Mouse (Mus musculus) limb, embryonic 12.5 days (tissue): ENCODE results near the gene Snx18. TPM values are rescaled to one million over a fixed set of nuclear protein-coding genes. Genes with fewer than 3 reads are reported as not detected.

Experiments
- ATAC-seq: fragments of 200-750 bp; cut with Nextera tagmentation; 2 replicates; pipeline ENCODE4 v1.8.0; 2017; ENCODE audit warnings: low read depth, moderate TSS enrichment; ENCODE audit not compliant: insufficient number of reproducible peaks, insufficient read depth, low FRiP score, low TSS enrichment
- H3K27ac ChIP-seq: fragments of 300-500 bp; sonication (generic); 2 replicates; pipeline ENCODE4 v1.5.1; 2016; ENCODE audit warnings: mild to moderate bottlenecking, moderate library complexity
- H3K27me3 ChIP-seq: fragments of 300-500 bp; sonication (generic); 2 replicates; pipeline ENCODE4 v1.6.1; 2016; ENCODE audit warnings: mild to moderate bottlenecking, moderate library complexity
- H3K36me3 ChIP-seq: fragments of 300-500 bp; sonication (generic); 2 replicates; pipeline ENCODE4 v1.6.1; 2016; ENCODE audit warnings: mild to moderate bottlenecking, moderate library complexity
- H3K4me1 ChIP-seq: fragments of 300-500 bp; sonication (generic); replicated peaks from 2 replicates; pipeline ENCODE4 v1.6.1; 2016
- H3K4me2 ChIP-seq: fragments of 300-500 bp; sonication (generic); 2 replicates; pipeline ENCODE4 v1.6.1; 2016; ENCODE audit warnings: mild to moderate bottlenecking, moderate library complexity
- H3K4me3 ChIP-seq: fragments of 300-500 bp; sonication (generic); replicated peaks from 2 replicates; pipeline ENCODE4 v1.5.1; 2016; ENCODE audit warnings: mild to moderate bottlenecking
- H3K9ac ChIP-seq: fragments of 300-500 bp; sonication (generic); replicated peaks from 2 replicates; pipeline ENCODE4 v1.6.1; 2016; ENCODE audit warnings: mild to moderate bottlenecking, moderate library complexity
- H3K9me3 ChIP-seq: fragments of 300-500 bp; sonication (generic); 2 replicates; pipeline ENCODE4 v1.6.1; 2016; ENCODE audit warnings: mild to moderate bottlenecking, moderate library complexity
- WGBS: fragments of 180-500 bp; shearing (Covaris S2); methylation state at CpG from one replicate; pipeline ENCODE4 v1.1.7; 2016; 5-methylcytosine and 5-hydroxymethylcytosine counted together
- polyA plus RNA-seq: library from polyadenylated mRNA; unstranded; fragments of >200 nt; fragmentation: Nextera tagmentation; extraction: Ambion mirVana; gene quantifications from 2 replicates; pipeline ENCODE4 v1.2.1, GENCODE M21; 2016

Snx18 gene
- 40.6 and 41.5 TPM in 2 replicates for polyA plus RNA-seq

DNA sequence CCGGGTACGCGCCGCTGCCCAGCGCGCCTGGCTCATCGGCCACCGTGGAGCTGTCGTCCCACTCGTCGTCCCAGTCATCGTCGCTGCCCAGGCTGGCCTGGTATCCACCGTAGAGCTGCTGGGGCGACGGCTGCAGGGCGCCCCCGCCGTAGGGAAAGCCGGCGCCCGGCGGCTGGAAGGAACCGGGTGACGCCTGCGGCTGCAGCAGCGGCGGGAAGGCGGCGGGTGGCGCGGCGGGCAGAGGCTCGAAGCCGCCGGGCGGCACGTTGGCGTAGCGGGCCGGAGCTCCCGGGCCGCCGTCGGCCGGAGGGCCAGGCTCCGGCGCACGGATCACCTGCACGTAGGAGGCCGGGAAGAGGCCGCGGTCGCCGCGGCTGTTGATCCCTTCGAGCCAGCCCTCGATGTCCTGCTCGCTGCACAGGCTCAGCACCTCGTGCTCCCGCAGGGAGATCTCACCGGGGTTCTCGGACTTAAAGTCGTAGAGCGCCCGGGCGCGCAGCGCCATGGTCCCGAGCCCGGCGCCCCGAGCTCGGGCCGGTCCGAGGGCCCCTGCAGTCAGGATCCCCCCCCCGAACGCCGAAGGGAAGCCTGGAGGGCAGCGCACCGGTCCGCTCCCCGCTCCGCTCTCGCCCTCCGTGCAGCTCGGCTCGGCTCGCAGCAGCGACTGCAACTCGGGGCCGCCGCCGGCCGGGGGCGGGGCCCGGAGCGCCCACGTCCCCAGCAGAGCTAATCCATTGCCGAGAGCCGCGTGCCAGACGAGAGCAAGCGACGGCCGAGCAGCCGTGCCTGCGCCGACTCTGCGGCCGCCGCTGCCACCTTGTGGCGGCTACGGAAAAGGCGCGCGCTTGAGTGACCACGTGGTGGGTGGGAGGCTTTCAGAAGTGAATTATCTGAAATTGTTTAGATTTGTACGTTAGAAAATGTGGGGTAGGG is at the start of gene Snx18:
TSS of gene Snx18 (minus strand) at position 674 of the 933 bp plus-strand sequence.
- H3K4me3 ChIP-seq: peak within 1 kb of the TSS; percentile 95
- H3K9ac ChIP-seq: peak within 1 kb of the TSS; percentile 97
- H3K27me3 ChIP-seq: no peaks in the 10 kb centered on the region
- peak within 1 kb of the TSS; percentile 91 for H3K27ac ChIP-seq
- peak within 1 kb of the TSS; percentile 93 for H3K4me2 ChIP-seq
- under 1% methylated on average over 101 of the region's 119 CpGs for WGBS
- no peaks in the 10 kb centered on the region for H3K9me3 ChIP-seq
- H3K4me1 ChIP-seq: peaks cover 58% of the 10 kb centered on the region
- peak; percentile 85 for ATAC-seq
- no peaks in the 10 kb centered on the region for H3K36me3 ChIP-seq

DNA sequence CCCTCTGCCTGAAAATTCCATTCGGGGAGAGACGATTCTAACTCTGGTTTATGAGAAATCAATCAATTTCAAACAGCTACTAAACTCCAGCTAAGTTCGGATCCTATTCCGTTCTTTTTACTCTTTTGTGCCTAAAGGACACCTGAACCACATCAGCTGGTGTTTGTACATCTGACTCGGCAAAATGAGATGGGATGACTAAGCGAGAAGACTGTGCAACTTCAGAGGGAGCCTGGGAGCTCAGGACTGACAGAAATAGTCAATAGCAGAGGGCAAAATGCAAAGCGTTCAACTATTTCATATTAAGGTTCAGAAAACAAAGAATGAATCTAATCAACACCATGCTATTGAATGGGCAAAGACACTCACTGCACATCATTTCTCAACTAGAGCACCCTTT is 45.5 kb upstream of the Snx18 start:
- 80% methylated on average over 7 of the region's 7 CpGs for WGBS
- Histone ChIP-seq H3K27me3 (no peaks in the 10 kb centered on the region; the same call in 1 of the 2 replicates), H3K36me3 (no peaks in the 10 kb centered on the region), H3K27ac (no peak overlapping the region), H3K4me1 (no peaks in the 10 kb centered on the region; the same call in 1 of the 2 replicates), H3K4me3 (no peak overlapping the region), H3K9me3 (no peaks in the 10 kb centered on the region), H3K4me2 (no peak overlapping the region), H3K9ac (no peak overlapping the region)
- ATAC-seq: no peak

GRCm38 (mm10) chr13:113663151-113663779 is 44.9 kb upstream of the Snx18 start, which contains the start of gene Hspb3:
Gene Hspb3 (minus strand): TSS chr13:113663676.
- no peak for ATAC-seq
- no peaks in the 10 kb centered on the region for H3K36me3 ChIP-seq
- 66% methylated on average over 28 of the region's 28 CpGs for WGBS
- H3K27ac ChIP-seq: no peak within 1 kb of the TSS
- H3K27me3 ChIP-seq: no peaks in the 10 kb centered on the region
- no peaks in the 10 kb centered on the region; the same call in 1 of the 2 replicates for H3K4me1 ChIP-seq
- H3K9me3 ChIP-seq: no peaks in the 10 kb centered on the region
- no peak within 1 kb of the TSS for H3K4me2 ChIP-seq
- H3K9ac ChIP-seq: no peak within 1 kb of the TSS
- no peak within 1 kb of the TSS for H3K4me3 ChIP-seq

GRCm38 (mm10) chr13:113661826-113662271 is 43.5 kb upstream of the Snx18 start:
- no peak for ATAC-seq
- Histone ChIP-seq H3K9me3 (no peaks in the 10 kb centered on the region), H3K4me3 (no peak overlapping the region), H3K27me3 (no peaks in the 10 kb centered on the region), H3K4me2 (no peak overlapping the region), H3K4me1 (no peaks in the 10 kb centered on the region; the same call in 1 of the 2 replicates), H3K36me3 (no peaks in the 10 kb centered on the region), H3K9ac (no peak overlapping the region), H3K27ac (no peak overlapping the region)
- WGBS: 67% methylated on average over 7 of the region's 7 CpGs

DNA sequence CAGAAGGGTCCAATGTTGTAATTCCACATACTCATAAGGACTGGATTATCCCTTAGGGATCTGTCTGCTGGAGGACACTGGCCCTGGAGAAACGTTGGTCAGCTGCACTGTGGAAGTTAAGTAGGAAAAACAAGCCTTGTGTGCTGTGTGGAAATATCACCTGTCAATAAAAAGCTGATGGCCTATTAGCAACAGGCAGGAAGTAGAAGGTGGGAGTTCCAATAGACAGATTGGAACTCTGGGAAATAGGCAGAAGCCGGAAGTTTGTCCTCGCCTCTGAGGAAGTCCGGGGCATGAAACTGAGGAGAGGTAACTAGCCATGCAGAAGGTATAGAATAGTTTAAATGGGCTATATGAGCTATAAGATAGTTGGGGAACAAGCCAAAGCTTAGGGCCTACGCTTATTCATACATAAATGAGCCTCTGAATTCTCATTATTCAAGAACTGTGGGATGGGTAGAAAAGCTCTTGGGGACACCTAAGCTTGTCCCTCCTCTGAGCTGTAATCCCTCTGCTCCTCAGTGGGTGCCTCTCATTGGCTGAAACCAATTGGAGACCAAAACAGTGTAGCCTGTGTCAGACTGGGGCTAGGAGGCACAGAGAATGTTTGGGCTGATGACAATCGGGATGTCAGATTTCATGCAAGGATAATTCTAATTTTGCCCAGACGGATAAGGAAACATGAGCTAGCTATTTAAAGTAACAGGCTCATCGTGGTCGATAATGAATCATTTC is 42.4 kb upstream of the Snx18 start:
- no peaks in the 10 kb centered on the region for H3K27me3 ChIP-seq
- no peaks in the 10 kb centered on the region for H3K9me3 ChIP-seq
- ATAC-seq: no peak
- WGBS: 80% methylated on average over 9 of the region's 9 CpGs
- no peaks in the 10 kb centered on the region; the same call in 1 of the 2 replicates for H3K4me1 ChIP-seq
- H3K4me3 ChIP-seq: no peak overlapping the region
- H3K27ac ChIP-seq: no peak overlapping the region
- no peak overlapping the region for H3K9ac ChIP-seq
- H3K4me2 ChIP-seq: no peak overlapping the region
- no peaks in the 10 kb centered on the region for H3K36me3 ChIP-seq

DNA sequence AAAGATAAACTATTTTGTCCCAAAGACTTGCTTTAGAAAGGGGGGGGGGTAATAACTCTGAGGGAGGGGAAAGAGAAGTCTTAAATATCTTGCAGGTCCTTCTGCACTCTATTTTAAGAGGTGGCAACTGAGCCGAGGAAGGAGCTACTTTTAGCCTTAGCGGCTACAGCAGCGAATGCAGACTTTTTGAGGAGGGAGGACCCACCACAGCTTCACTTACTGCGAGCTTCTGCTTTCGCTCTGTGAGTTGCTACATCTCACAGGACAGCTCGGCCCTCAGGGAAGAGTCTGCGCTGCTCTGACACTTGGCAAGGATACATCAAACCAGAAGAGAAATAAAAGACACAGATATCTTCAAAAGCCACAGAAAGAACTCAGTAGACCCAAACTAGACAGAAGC is 38.8 kb upstream of the Snx18 start:
- 80% methylated on average over 7 of the region's 7 CpGs for WGBS
- Histone ChIP-seq H3K9ac (no peak overlapping the region), H3K4me3 (no peak overlapping the region), H3K4me1 (no peaks in the 10 kb centered on the region), H3K27ac (no peak overlapping the region), H3K27me3 (no peaks in the 10 kb centered on the region), H3K36me3 (no peaks in the 10 kb centered on the region), H3K9me3 (no peaks in the 10 kb centered on the region), H3K4me2 (no peak overlapping the region)
- no peak for ATAC-seq

DNA sequence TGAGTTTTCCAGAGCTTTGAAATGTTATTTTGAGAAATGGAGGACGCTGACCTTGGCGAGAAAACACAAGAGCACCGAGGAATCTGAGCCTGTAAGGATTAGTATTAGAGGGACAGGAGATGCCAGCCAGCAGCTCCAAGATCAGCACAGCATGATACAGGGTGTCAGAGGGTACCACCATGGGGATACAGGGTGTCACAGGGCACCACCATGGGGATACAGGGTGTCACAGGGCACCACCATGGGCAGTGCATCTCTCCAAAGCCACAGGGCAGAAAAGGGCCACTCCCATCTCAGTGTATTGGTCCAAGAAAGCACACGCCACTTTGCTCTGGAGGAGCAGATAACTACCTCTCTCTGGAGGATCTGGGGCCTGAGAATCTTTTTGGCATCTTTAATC is 38.3 kb upstream of the Snx18 start:
- no peak for ATAC-seq
- Histone ChIP-seq H3K36me3 (no peaks in the 10 kb centered on the region), H3K4me2 (no peak overlapping the region), H3K4me1 (no peaks in the 10 kb centered on the region), H3K9me3 (no peaks in the 10 kb centered on the region), H3K9ac (no peak overlapping the region), H3K4me3 (no peak overlapping the region), H3K27ac (no peak overlapping the region), H3K27me3 (no peaks in the 10 kb centered on the region)
- WGBS: 88% methylated on average over 4 of the region's 4 CpGs

- no peak overlapping the region for H3K4me3 ChIP-seq
- H3K27me3 ChIP-seq: no peaks in the 10 kb centered on the region
- no peaks in the 10 kb centered on the region for H3K36me3 ChIP-seq
- WGBS: 93% methylated on average over 4 of the region's 4 CpGs
- H3K4me1 ChIP-seq: no peaks in the 10 kb centered on the region
- no peak for ATAC-seq
- H3K9ac ChIP-seq: no peak overlapping the region
- H3K4me2 ChIP-seq: no peak overlapping the region
- no peaks in the 10 kb centered on the region for H3K9me3 ChIP-seq
- H3K27ac ChIP-seq: no peak overlapping the region
Observed at GRCm38 (mm10) chr13:113655511-113655910, 37.1 kb upstream of the Snx18 start.

GRCm38 (mm10) chr13:113640944-113641597 is 22.7 kb upstream of the Snx18 start:
- no peaks in the 10 kb centered on the region for H3K9me3 ChIP-seq
- WGBS: 77% methylated on average over 11 of the region's 11 CpGs
- ATAC-seq: no peak
- 0 out of 2 replicates have a peak, but pooled peaks cover under 1% of the 10 kb centered on the region for H3K4me1 ChIP-seq
- no peaks in the 10 kb centered on the region for H3K36me3 ChIP-seq
- H3K4me3 ChIP-seq: no peak overlapping the region
- H3K27me3 ChIP-seq: no peaks in the 10 kb centered on the region
- H3K27ac ChIP-seq: no peak overlapping the region
- H3K4me2 ChIP-seq: no peak overlapping the region
- no peak overlapping the region for H3K9ac ChIP-seq

DNA sequence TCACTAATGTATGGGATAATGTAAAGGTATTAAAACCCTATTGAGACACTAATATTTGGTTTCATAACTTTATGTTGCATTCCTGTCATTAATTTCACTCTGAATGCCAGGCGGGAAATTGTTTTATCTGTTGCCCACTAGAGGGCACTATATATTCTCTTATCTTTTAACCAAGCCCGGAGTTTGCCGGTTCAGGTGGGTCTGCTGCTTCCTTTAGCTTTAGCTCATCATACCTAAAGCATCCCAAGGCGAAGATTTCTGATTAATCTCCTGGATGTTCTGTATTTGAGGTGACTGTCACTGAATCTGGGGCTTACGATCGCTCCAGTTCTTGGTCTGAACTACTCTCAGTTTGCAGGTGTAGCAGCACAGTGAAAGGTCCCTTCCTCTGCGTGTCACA is 20.6 kb upstream of the Snx18 start:
- Histone ChIP-seq H3K9me3 (no peaks in the 10 kb centered on the region), H3K36me3 (no peaks in the 10 kb centered on the region), H3K9ac (no peak overlapping the region), H3K27me3 (no peaks in the 10 kb centered on the region), H3K4me2 (0 out of 2 replicates have a peak overlapping the region, but pooled peaks have one; percentile 19), H3K27ac (no peak overlapping the region), H3K4me3 (no peak overlapping the region), H3K4me1 (0 out of 2 replicates have a peak, but pooled peaks cover 5% of the 10 kb centered on the region)
- ATAC-seq: no peak
- 30% methylated on average over 7 of the region's 7 CpGs for WGBS
